Mouse (Mus musculus) left cerebral cortex, adult 8-10 months (tissue): ENCODE measurements at regions not wholly inside any gene's neighbourhood (a gene's known extent, or its start where the extent isn't known, plus 50 kb on each side); places are given as distances from the start of the nearest gene placed in this dataset.
"Not testable (repeated sequence)": the region's sequence is repeated elsewhere in the genome, so short reads cannot be mapped to it uniquely, and the experiment has no call there.

Experiments used
- DNase-seq, 2 experiments: peaks; one replicate each; pipeline ENCODE4 v3.0.0; 2022; ENCODE audit warnings: low spot score in 2 of 2

DNA sequence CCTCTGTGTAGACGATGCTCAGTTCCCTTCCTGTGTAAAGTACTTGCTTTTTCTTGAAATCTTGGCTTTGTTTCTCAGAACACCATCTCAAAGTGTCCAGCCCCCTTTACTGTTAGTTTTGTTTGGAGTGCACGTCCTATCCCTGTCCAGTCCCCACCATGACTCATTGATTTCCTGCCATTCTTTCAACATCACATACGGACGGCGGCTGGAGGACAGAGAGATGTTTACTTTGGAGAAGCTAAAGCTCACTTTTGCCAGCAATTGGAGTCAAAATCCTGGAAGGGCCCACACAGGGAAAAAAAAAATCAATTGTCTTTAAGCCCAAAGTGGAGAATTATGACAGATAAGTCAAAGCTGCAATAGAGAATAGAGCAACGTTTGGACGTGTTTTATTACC, 51.8 kb downstream of the Gm5426 start:
- no peak for DNase-seq

- DNase-seq = peak in 1 of 2 experiments; percentile 6
Observed at GRCm38 (mm10) chr10:96190168-96190987, 54.0 kb downstream of the Gm5426 start.

DNA sequence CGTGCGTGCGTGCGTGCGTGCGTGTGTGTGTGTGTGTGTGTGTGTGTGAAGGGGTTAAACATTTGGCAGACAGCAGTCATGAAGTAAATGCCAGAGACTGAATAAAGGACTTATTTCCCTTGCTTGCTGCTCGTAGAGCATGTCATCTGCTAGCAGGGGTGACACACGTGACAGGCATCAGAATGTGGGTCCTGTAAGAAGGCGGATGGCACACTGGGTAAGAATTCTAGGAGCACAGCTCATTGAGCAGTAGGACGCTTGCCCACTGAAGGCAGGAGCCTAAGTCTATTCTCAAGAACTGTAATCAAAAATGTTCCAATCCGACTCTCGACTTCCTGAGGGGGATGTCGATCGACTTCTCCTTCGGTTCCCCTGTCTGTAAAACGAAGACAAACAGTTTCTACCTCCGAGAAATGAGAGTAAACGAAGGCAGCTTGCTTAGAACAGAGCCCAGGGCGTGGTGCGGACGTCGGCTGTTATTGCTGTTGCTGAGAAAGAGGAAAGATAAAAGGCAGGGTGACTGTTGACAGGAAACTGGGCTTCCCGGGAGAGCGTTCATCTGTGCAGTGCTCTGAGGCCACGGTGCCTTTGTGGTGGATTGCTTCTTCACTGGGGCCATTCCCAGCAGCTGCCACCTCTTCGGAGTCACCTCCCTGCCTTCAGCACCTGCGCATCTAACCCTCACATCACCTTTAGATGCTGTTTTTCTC, 64.7 kb downstream of the Gm5426 start:
- DNase-seq = no peak

DNA sequence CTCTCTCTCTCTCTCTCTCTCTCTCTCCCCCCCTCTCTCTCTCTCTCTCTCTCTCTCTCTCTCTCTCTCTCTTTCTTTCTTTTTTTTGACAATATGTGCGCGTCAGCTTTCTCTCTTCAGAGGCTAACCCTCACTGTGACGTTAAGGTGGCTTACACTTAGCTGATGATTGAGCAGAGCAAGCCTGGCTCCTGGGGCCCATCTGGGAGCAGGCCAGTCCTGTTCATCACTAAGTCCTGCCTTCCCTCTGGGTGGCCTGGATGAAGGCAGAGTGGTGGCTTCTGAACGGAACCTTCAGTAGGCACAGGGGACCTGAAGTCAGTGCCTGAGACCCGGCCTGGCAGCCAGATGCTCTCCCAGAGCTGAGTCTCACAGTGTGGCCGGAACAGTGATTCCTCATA, 65.5 kb downstream of the Gm5426 start:
- no peak for DNase-seq

DNA sequence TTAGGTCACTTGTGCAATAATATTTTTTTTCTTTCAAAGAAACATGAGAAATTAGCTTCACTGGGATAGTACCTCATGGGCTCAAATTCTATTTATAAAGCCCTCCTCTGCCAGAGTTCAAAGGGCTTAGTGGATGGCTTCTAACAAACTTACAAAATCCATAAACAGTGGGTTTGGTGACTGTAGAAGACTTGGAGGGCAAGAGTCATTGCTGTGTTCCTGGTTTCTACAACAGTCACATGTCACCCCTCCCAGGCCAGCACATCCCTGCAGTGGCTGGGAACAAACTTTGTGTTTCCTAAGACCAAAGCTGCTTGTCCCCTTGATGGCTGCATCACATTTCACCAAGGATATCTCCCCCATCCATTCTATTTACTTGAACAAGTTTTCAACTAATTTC, 66.5 kb downstream of the Gm5426 start:
- no peak for DNase-seq

DNA sequence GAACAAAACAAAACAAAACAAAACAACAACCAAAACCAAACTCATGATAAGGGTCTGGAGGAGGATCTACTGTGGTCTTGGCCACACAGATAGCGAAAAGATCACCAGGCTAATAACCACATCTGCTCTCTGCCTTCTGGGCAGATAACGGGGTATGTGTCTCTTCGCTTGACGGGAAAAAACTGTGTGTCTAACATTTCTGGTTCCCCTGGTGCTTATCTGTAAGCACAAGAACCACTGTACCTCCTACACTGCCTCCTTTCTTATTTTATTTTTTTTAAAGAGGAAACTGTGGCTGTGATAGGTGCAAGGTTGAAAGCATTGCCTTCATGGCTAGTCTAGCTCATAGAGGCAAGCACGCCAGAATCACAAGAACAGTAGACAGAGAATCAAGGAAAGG, 67.8 kb downstream of the Gm5426 start:
- no peak for DNase-seq

- no peak for DNase-seq
Observed at GRCm38 (mm10) chr10:96209171-96209570, 72.8 kb downstream of the Gm5426 start.

- DNase-seq = no peak
Observed at GRCm38 (mm10) chr10:96211189-96211588, 74.8 kb downstream of the Gm5426 start.

GRCm38 (mm10) chr10:96213876-96214275, 77.5 kb downstream of the Gm5426 start:
- DNase-seq = peak; percentile 79 to 86

- DNase-seq = no peak
Observed at GRCm38 (mm10) chr10:96214285-96214684, 77.9 kb downstream of the Gm5426 start.

DNA sequence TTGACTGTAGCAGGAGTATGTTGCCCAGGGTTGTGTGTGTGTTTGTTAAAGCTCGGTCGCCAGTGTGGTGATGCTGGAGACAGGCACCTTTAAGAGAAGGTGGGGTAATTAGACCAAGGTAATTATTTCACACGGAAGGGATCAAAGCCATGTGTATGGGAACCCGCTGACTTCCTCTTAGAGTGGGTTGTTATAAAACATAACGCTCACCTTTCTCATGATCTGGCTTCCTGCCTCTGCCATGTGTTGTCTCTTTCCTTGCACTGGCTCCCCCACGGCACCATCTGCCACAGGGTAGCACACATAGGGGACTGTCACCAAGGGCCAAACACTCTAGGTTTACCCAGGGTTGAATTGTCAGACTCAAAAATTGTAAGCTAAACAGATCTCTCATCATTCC, 78.5 kb downstream of the Gm5426 start:
- DNase-seq = no peak

GRCm38 (mm10) chr10:96220731-96221130, 84.3 kb downstream of the Gm5426 start:
- DNase-seq = no peak

GRCm38 (mm10) chr10:96230391-96230790, 94.0 kb downstream of the Gm5426 start:
- no peak for DNase-seq

DNA sequence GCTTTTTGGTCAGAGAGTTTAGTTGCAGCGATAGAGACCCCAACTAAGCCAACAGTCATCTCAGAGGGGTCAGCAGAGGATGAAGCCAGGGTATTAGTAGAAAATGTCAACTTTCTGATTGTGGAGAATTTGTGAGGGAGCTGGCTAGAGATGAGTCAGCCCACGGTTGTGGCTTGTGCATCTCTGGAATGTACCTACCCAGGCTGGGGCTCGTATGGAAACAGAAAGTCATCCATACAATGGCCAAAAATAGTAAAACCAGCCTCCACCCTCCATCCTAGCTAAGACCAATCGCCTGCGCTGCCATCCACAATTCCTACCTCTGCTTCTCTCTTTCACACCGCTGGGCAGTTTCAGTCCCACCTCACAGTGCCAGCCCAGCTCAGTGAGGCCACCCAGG, 94.9 kb downstream of the Gm5426 start:
- no peak for DNase-seq

GRCm38 (mm10) chr10:96232889-96233288, 96.5 kb downstream of the Gm5426 start:
- DNase-seq = no peak

- no peak for DNase-seq
Observed at GRCm38 (mm10) chr10:96234564-96235412, 98.4 kb downstream of the Gm5426 start.

GRCm38 (mm10) chr10:96236031-96236430, 99.6 kb downstream of the Gm5426 start:
- DNase-seq = not testable (repeated sequence)

GRCm38 (mm10) chr10:96236777-96237373, 100.5 kb downstream of the Gm5426 start:
- DNase-seq = no peak

- no peak for DNase-seq
Observed at GRCm38 (mm10) chr10:96237572-96238130, 101.2 kb downstream of the Gm5426 start.

GRCm38 (mm10) chr10:96238251-96238650, 101.8 kb downstream of the Gm5426 start:
- no peak for DNase-seq

GRCm38 (mm10) chr10:96238850-96239249, 102.4 kb downstream of the Gm5426 start:
- no peak for DNase-seq
